Mouse (Mus musculus) layer of hippocampus, postnatal 14 days (tissue): Measurements from ENCODE around the gene Card10. TPM values are rescaled to one million over a fixed set of nuclear protein-coding genes. Genes with fewer than 3 reads are reported as not detected.

ENCODE experiments used
- DNase-seq, 2 experiments: peaks; one replicate each; pipeline ENCODE4 v3.0.0; 2021 to 2022; ENCODE audit warnings: low spot score in 2 of 2, mixed read lengths in 1 of 2
- total RNA-seq, 2 experiments: library from RNA; stranded (reverse); gene quantifications; 2 replicates each; pipeline ENCODE4 v1.2.3; 2021

Card10 gene
- total RNA-seq, 2 experiments from 2014 or later: 4.8 to 4.9 TPM

DNA sequence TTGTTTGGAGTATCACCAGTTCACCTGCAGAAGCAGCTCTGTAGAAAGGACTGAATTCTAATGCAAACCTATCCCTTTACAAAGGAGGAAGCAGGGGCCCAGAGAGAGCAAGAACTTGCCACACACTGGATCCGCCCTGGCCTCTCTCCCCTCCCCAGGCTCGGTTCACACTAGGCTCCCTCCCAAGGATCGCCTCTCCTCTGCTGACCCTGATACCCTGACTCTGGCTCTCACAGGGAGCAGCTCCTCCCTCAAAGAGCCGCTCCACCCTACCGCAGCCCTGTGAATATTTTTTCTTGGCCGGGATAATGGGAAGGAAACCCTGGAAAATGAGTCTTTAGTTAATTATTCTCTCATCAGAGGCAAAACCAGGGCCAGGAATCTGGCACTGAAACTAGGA is 1.5 kb upstream of the Card10 start:
- DNase-seq: no peak

DNA sequence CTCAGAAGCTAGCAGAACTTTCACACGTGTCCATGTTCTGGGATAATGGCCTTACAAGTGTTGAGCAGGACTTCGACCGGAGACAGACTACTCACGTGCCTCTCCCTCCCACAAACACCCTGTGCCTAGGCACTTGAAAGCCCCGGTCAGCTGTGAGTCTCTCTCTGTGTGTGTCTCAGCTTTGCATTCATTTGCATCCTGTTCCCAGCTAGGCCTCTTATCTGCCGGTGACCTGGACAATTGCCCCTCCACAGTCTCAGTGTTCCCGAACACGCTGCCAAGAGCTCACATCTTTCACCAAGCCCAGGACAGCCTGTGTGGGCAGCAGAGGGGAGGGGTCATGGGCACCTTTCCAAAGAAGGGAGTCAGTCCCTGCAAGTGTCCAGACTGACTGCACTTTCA is 658 bp upstream of the Card10 start:
- DNase-seq: no peak

DNA sequence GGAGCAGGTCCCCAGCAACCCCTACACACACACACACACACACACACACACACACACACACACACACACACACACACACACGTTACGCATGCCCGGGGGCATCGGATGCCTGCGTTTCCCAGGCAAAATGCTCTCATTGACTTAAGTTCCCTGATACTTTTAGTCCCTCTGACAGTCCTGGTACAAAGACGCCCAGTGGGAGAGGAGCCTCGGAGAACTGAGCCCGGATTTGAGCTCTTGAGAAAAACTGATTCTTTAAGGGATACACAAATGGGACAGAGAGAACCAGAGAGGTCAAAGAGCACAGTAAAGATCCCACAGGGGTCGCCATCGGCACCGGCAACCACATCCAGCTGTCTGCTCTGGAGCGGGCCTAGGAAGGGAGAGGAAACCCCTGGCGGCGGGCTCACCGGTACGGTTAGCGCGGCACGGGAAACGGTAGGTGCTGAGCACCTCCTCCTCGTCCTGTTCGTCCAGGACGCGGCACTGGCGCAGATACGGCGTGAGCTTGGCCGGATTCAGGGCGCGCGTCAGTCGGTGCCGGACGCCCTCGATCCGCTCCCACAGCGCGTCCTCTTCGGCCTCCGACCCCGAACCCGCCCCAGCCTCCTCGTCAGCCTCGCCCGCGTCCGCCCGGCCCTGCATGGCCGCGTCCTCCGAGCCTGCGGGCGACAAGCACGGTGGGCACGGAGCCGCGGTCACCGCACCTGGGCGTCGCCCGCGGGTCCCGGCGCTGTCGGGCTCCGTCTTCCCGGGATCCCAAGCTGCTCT is 686 bp downstream of the Card10 start:
- no peak for DNase-seq

DNA sequence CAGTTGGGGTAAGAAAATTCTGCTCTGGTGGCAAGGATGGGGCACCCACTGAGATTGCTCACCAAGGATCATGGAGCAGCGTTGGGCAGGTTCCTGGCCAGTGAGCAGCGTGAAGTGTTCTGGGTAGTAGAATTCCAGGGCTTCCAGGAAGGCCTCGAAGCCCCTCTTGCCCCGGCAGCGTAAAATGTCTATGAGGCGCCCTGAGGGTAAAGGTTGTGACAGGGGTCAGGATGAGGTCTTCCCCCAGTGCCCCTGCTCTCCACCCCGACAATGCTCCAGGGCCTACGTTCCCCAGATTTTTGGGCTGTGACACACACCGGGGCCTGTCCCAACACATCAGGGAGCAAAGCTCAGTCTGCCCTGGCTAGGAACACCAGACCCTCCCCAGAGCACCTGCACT is 1.3 kb downstream of the Card10 start:
- no peak for DNase-seq

DNA sequence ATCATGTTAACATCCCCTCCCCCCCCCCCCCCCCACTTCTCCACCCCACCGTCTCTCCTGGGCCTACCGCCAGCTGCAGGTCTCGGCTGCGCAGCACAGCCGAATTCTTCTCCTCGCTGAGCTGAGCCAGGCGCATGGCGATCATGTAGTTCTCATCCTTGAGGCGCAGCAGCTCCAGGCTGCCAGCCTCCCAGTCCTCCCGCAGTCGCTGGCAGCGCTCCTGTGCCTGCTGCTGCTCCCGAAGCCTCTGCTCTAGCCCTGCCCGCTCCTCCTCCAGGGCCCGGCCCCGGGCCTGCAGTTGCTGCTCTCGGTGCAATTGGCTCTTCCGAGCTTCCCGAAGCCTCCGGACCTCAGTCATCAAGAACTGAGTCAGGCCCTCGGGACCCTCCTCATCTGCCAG is 3.8 kb downstream of the Card10 start:
- peak in 1 of 2 experiments; percentile 24 for DNase-seq

DNA sequence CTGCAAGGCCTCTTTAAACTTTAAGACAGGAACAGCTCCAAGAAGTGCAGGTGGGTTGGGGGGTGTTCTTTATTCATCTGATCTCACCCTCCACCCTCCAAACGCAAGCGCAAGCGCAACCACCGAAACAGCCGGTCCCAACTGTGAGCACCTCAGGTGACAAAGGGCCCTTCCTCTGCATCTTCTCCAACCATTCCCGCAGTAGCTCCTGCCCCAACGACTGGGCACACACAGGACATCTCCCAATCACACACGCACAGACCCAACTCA is 5.8 kb downstream of the Card10 start:
- DNase-seq: no peak

DNA sequence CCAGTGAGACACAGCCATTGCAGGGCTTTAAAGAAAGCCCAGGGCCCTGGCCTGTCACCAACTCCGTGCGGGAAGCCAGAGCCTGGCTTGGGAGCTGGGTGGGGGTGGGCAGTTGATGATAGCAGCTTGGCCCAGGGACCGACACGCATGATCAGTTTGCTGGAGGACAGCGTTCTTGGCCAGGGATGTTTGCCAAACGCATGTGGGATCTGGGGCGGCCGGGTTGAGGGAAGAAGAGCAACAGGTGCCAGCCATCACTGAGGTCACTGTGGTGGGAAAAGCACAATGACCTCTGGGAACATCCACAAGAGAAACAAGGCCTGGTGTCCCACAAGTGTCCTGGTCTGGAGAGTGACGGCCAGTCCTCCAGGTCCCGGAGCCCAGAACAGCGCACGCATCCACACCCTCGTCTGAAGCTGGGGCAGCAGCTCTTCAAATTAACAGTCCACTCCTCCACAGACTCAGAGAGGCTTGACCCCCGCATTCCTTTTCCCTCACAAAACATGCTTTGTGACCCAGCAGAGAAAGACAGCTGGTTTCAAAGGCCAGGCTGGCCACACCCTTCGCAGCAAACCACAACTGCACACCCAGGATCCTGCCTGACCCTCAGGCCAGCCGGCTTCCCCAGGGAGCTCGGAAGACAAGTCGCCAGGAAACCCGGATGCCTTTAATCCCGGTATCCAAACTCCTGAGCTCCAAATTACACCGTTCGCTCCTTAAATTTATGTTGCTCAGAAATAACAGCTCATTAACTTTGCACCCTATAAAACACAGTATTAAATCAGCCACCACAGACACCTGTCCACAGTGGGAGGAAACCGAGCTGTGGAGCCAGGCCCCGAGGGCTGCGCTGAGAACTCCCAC is 6.4 kb downstream of the Card10 start:
- no peak for DNase-seq

DNA sequence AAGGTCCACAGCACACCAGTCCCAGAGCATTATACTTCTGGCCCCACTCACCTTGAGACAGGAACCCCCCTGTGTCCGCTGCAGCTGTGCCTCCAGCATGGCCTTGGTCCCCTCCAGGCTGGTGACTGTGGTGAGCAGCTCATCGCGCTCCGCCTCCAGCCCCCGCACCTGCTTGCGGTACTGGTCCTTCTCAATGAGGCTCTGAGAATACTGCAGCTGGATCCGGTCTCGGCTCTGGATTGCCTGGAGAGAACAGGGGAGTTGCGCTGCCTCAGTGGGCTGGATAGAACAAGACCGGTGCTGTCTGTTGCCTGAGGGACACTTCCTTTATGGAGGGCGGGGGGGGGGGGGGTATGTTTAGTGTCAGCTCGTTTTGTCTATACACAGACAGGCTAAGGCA is 11.9 kb downstream of the Card10 start:
- no peak for DNase-seq

DNA sequence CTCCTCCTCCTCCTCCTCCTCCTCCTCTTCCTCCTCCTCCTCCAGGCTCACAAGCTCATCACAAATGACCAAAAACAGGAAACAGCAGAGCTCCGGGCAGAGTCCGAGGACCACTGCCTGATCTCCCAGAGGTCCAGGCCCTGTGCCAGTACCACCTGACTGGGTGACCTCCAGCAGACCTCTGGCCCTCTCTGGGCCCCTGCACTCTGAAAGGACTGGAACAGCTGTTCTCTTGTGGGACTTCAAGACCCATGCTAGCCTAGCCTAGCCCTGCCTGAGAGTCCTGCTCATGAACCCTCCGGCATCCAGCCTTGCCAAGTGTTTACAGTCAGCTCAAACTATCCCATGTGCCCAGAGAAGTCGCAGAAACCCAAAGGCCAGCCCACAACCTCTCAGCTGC is 12.4 kb downstream of the Card10 start:
- no peak for DNase-seq

DNA sequence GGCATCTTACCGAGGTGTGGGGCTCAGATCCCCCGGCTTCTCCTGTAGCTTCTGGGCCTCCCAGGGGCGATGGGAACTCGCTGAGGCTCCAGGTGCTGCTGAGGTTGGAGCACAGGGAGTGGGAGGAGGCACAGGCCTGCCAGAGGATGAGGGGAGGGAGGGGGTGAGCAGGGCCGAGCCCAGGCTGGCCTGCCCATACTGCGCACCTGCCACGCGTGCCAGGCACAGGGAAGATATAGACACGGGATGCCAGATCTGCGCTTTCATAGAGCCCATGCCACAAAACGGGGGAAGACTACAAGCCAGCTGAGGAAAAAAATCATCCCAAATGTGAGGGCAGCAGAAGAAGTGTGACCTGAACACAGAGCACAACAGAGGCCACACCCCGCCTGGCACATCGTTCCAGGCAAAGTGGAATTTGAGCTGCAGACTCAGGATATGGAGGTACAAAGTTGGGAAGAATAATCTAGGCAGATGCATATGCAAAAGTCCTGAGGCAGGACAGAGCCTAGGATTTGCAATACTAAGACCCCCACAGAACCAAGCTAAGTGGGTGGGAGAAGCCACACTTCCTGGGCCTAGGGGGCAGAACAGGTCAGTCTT is 13.0 kb downstream of the Card10 start:
- DNase-seq: no peak

DNA sequence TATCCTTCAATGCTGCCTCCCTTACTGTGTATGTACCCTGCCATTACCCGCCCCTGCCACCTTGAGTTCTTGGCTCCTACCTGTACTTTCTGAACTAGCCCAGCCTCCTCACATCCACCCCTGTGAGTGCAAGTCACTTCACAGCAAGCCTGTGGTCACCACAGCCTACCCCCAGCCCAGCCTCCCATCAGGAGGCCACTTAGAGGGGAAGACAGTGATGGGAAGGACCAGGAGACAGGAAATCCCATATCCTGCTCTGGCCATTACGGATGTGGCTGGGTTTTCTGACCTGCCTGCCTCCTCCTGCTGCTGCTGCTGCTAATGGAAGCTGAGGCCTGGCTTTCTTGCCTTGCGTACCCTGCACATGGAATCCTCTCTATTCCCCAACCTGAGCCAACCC is 14.8 kb downstream of the Card10 start:
- no peak for DNase-seq

DNA sequence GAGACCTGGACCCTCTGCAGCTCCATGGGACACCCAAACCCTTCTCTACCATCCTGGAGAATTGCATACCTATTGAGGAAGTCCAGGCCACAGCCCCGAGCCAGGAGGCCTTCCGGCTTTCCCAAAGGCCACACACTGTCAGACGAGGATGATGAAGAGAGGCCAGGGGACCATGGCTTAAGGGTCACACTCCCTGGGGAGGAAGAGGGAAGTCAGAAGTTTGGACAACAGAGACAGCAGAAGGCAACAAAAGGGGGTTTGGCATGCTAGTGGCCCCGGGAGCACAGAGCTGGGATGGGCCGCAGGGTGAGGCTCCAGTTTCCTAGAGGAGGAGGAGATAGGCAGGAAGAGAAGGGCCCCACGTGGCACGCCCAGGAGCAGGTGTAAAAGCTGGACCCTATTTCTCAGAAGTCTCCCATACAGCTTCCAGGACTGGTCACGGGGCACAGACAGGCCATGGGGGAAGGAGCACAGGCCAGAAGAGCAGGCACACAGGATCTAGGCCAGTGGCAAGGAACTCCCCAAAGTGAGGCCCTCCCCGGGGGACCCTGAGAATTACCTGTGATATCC is 15.5 kb downstream of the Card10 start:
- no peak for DNase-seq

DNA sequence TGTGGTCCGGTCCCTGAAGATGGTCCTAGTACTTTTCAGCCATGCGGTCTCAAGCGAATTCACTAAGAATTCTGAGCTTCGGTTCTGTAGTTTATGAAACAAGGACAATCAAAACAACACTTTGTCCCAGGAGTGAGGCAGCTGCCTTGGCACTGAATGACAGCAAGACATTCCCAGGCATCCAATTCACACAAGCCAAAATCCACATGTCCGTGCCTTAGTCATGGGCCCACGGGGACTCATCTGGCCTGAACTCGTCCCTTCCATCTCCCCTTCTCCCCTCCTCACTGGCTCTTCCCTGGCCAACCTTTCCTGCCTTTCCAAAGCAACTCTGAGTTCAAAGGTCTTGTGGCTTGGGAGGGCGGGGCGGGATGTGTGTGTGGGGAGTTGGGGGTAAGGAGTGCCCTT is 16.4 kb downstream of the Card10 start:
- DNase-seq: no peak

DNA sequence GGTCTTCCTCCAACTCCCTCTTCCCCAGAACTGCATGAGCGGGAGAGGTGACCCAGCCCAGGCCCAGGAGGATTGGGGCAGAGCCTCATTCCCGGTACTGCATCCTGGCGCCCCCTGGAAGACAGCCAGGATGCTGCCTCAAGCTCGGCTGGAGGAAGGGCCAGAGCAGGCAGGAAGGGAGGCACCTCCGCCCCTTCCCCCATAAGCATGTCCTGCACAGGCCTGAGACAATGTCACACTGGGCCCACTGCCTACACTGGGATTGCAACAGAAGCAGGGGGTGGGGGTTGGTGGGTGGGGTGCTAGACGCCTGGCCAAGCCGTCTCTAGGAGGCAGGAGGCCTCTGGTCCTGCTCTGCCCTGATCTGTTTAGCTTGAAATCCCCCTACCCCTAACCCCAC is 16.9 kb downstream of the Card10 start:
- DNase-seq: no peak

DNA sequence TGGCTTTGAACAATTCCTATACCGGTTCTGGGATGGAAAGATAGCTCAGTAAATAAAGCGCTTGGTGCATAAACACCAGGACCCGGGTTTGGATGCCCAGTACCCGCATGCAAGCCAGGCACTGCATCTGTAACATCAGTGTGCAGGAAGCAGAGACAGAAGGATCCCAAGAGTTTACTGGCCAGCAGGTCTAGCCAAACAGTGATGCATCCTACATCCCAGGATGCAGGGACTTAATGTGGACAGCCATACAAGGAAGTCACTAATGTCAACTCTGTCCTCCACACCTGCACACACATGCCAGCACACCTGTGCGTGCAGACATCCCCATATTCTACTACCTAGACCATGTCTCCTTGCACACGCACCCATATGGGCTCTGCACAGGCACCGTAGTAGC is 17.6 kb downstream of the Card10 start:
- no peak for DNase-seq

DNA sequence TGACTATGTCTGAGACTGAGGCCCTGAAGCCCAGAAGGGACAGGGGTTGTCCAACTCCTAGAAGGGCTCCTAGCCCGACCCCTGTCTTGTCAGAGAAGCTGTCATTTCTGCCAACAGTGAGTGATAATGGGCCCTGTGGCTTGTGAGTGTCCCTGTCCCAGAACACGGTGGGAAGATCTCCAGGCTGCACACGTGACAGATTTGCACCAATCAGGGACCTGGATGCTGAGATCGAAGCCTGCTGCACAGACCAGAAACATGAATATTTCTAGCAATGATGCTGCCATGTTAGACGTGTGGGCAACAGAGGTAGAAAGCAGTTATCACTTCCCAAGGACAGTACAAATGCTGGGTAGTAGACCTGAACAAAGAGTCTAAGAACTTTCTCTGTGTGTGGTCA is 18.3 kb downstream of the Card10 start:
- no peak for DNase-seq

DNA sequence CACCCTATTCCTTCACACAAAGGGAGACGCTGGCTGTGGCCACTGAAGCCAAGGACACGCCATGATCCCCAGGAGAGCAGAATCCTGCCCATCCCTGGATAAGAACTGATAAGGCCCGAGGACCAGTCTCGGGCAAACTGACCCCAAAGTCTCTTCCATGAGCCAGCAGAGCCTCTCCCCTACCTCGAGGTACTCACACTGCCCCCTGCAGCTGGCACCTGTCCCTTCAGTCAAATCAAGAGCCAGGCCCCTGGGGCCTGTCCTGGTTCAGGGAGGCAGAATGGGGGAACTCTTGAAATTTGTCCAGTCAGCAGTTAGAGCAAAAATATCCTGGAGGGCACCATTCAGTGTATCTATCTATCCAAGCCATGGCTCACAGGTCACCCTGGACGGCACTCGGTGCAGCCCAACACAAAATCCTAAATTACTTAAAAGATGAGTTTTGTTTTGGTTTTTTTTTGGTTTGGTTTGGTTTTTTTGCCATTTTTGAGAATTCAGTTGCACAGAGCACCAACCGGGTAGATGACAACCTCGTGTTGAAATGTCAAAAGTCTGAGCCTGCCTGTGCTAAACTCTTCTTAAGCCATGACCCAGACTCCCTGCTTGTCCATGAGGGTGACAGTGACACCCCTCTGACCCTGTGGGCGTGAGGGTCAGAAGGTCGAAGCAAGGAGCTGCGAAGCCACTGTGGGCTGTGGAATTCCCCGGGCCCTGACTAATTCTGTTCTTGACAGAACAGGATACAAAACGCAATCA is 20.3 kb downstream of the Card10 start:
- DNase-seq: no peak

DNA sequence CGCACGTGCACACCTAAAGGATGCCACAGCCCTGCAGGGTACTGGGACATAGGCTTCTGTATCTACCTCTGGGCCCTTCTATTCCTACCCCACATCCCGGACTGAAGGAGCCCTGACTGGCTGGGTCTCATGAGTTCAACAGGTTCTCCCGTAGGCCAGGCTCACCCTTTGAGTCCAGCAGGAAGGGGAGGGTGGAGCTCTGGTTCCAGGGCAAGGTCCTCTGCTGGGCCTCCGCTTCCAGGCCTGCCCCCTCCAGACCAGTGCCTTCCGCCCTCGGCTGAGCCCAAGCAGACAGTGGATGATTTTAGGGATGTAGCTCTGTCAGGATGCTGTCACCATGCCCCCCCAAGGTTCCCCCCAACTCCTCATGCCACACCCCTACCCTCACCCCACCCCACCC is 21.9 kb downstream of the Card10 start:
- no peak for DNase-seq

DNA sequence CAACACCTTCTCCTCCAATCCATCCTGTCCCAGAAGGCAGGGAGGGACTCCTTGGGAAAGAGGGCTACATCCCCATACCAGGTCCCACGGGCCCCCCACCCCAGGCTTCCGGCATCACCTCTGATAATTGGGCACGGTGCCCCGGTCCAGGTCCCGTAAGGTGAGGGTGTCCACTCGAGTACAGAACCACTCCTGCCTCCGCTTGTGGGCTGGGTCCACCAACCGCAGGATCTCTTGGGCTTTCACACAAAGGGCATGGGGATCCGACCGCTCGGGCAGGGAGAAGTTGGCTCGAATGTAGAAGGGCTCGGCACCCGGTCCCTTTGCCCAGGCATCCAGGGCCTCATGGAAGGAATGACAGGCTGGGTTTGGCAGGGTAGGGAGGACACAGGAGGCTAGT is 22.5 kb downstream of the Card10 start:
- DNase-seq: no peak

DNA sequence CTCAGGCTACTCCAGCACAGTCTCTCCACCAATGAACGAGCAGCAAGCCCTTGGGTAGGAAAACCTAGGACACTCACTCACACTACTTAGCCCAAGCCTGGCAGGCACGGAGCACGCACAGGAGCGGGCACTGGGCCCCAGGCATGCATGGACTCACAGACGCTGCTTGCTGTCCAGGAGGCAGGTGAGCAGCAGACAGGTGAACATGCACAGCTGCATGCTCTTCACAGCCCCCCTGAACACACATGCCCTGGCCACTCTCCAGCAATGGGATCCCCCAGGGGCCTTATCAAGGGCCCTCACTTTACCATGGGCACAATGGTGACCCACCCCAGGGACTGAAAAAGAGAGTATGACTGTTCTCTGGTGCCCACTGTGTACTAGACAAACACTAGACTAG is 23.2 kb downstream of the Card10 start:
- DNase-seq: no peak

DNA sequence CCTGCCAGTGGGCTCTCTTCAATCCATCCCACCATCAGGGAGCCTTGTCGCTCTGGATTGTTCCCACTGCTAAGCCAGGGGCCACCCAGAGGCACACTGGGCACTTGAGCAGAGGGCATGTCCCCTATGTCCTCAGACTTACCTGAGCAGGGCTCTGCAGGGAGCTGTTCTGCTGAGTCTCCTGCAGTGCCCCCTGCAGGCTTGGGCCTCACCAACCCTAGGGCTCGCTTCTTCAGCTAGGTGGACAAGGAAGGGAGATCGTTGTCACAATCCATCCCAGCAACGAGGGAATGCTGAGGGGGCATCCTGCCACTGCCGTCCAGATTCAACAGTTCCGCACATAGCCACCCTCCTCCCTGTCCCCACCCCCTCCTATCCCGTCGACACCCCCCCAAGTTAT is 23.6 kb downstream of the Card10 start:
- no peak for DNase-seq
